Mouse (Mus musculus): Measurements from ENCODE around the gene Enpp6.

GRCm38 (mm10) chr8:47067121-47067520 is 80.4 kb downstream of the Enpp6 start:
- TF ChIP-seq EP300 (IDR thresholded peaks at IDR 0.05; ENCODE audit: low read depth), result no peak
- no peak for TF ChIP-seq CTCF (IDR thresholded peaks at IDR 0.05; ENCODE audit: low read depth)

Measured in liver, postnatal 0 days (tissue).